Mouse (Mus musculus): ENCODE measurements around the gene Dlg1. TPM values are rescaled to one million over a fixed set of nuclear protein-coding genes. Genes with fewer than 3 reads are reported as not detected.
A peak's percentile ranks its signal among the peaks of the same experiment; 100 is the strongest.

Dlg1 gene
- total RNA-seq, 2 experiments from 2014 or later = 41.7 to 41.8 TPM

DNA sequence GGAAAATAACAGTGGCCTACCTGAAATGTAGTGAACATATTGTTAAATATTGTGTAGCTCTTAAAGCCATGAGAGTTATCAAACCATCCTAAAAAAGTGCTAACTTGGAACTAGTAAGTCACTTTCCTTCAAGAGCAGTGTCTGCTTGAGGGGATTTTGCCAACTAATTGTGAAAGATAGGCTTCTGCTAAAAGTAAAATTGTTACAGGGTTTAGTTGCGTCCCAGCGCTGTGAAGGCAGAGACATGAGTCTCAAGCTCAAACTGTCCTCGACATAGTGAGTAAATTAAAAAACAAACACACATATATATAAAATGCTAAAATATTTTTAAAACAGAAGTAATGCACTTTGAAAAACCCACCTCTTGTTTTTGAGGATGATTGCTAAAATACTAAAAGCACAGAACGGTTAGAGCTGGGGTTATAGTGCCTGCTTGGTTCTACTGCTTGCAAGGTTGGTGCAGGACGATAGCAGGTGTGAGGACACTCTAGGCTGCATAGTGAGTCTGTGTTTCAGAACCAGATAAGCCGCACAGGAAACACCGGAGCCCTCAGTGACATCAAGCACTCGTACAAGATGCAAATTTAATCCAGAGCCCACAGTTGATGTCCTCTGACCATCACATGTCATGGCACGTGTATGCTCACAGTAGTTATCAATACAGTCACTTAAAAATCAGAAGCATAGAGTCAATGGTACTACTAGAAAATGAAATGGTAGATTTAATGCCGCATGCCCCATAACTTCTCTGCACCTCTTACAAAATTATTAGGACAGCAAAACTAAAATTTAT, 169.6 kb downstream of the Dlg1 start:
- intact Hi-C loops (cut with DNase I) = no loop called here
- no peak for DNase-seq (ENCODE audit: low spot score)

DNA sequence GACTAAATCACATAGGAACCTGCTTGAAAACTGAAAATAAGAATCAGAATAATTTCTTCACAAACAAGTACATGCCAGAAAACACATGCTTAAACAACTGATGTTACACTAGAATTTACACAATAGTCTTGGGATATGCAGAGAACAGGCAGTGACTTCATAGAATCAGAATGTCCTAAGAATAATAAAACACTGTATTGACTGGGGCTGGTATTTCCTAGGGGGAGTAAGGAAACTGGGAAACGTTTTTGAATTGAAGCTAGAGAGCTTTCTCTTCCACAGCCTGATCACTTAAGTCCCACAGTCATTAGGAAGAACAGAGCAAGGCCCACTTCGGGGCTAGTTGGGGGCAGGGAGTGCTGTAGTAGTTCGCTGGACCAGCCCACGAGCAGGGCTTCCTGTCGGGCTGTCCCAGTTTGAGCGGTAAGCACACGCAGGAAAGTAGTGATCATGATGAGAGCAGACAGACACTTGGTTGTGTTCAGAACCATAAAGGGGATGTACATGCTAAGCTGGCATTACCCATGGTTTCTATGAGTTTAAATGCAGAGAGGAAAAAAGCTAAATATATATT, 170.9 kb downstream of the Dlg1 start:
- DNase-seq (ENCODE audit: low spot score) = peak; percentile 13
- intact Hi-C loops (cut with DNase I) = no loop called here

DNA sequence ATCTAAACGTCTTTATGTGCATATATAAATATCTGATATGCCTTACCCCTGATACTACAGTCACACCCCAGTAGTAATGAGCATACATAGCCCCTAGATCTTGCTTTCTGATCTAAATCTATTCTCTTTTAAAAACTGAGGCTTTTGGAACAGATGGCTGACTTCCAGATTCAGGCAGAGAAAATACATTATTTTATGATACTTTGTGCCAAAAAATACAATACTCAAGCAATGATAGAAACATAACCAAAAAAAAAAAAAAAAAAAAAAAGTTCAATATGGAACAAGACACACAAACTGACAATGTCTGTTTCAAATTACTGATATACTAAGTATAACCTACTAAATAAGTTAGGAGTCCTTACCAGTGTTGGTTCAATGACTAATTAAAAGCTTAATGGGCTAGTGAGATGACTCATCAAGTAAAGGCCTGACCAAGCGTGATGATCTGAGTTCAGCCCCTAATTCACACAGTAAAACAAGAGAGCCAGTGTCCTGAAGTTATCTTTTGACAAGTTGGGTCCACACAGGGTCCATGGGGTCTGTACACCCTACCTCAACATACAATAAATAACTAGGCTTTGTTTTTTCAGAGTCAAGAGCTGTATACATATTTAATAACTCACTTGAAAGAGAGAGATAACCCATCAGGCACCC, 171.5 kb downstream of the Dlg1 start:
- intact Hi-C loops (cut with DNase I) = no loop called here
- no peak for DNase-seq (ENCODE audit: low spot score)

DNA sequence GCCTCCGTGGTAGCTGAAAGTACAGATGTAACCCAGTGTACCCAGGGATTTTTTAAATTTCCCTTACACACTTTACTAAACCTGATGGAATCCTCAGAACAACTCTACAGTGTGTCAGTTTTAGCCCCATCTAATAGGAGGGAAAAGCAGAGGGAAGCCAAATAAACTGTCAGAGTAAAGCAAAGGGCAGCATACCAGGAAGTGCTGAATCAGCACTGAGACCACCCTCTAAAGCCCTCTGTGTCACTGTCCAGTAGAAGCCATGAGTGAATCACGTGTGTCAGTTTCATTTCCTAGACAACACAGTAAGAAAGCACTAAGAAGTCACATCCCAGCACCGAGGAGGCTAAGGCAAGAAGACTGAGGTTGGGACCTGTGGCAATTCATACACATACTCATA, 174.1 kb downstream of the Dlg1 start:
- intact Hi-C loops (cut with DNase I) = no loop called here
- DNase-seq (ENCODE audit: low spot score) = no peak

DNA sequence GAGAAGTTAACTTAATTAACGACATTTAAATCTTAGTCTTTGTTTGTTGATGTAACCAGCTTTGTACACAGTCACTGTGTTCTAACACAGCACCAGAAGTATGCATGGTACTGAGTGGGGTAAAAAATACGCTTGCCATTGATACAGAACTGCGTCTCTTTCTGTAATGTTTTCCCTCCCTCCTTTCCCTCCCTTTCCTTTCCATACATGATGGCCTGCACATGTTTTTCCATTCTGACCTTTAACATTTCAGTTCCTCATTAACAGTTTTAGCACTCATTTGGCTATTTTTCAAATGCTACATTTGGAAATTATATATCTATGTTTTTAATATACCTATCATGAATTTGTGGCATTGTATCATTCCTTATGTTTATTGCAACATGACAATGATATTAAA, 181.0 kb downstream of the Dlg1 start:
- no peak for DNase-seq (ENCODE audit: low spot score)
- intact Hi-C loops (cut with DNase I) = no loop called here

DNA sequence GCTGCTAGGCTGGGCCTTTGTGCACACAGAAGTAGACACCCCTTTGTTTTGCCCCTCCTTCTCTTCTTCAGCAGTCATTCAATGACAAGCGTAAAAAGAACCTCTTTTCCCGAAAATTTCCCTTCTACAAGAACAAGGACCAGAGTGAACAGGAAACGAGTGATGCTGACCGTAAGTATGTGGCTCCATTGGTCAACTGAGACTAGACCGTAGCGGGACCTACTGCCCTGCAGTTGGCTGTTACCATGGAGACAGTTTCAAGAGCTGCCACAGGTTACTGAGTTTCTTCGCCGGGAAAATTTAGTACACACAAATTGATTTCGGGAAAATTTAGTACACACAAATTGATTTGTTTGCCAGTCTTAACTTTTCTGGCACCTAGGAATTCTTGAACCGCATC, 183.5 kb downstream of the Dlg1 start:
- no peak for DNase-seq (ENCODE audit: low spot score)
- intact Hi-C loops (cut with DNase I) = loop anchor here (5.0 kb wide), 1 partner anchor 54 kb away; no protein-coding TSS in a partner anchor

DNA sequence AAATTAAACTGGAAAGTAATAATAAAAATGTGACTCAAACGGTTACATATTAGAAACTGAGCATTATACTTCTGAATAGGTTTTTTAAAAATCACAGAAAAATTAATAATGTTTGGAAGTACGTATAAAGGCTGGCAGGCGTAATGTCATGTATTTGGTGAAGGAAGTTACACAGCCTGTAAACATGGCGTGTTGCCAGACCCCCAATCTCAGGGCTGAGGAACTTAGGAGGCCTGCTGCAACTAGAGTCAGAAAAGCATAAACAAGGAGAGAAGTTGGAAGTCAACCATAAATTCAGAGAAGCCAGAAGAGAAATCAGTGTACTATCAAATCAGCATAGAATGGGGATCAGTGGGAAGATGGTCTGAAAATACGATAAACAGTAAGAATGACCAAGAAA, 200.7 kb downstream of the Dlg1 start:
- intact Hi-C loops (cut with DNase I) = no loop called here
- DNase-seq (ENCODE audit: low spot score) = no peak

DNA sequence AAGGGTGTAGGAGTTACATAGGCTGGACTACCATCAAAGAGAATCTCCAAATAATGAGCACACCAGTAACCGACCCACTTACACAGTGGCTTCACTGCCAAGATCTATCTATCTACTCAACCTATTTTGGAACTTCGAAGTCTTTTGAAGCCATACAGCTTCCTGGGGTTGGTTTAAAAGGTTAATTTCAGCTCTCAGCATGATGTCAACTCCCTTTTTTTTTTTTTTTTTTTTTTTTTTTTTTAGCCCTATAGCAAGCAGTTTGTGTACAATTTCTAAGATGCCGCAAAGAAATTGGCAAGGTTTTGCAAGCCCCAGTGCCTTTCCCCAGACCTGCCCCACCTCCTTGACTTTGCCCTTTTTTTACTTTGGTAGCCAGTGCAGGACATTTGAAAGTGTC, 202.0 kb downstream of the Dlg1 start:
- intact Hi-C loops (cut with DNase I) = no loop called here
- DNase-seq (ENCODE audit: low spot score) = no peak

DNA sequence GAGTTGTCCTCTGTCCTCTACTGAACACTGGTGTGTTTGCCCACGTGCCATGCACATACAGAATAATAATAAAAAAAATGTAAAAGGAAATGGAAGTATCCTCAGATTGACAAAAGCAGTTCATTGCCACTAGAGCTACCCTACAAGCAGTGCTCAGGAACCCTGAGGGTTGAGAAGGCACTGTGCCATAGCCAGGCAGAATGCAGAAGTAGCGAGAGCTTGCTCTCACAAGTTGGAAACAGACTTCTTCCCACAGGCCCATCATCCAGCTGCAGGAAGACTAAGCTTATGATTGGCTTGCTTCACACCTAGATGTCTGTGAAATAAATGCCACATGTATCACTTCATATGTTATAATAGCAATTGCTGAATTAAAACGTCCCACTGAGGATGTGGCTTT, 203.7 kb downstream of the Dlg1 start:
- intact Hi-C loops (cut with DNase I) = no loop called here
- no peak for DNase-seq (ENCODE audit: low spot score)

DNA sequence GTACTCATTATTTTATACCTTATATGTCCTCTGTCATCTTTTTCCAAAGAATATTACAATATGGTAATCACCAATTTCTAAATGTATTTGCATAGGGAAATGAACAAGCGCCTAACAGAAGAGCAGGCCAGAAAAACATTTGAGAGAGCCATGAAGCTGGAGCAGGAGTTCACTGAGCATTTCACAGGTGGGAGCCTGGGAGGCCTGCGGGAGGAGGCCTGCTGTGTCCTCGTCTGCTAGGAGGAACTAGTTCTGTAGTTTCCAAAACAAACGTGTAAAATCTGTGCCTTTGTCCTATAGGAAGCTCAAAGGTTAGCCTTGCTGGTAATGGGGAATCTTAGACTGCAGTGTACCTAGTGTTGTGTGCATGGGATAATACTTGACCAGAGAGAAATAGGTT, 204.5 kb downstream of the Dlg1 start:
- DNase-seq (ENCODE audit: low spot score) = no peak
- intact Hi-C loops (cut with DNase I) = no loop called here

DNA sequence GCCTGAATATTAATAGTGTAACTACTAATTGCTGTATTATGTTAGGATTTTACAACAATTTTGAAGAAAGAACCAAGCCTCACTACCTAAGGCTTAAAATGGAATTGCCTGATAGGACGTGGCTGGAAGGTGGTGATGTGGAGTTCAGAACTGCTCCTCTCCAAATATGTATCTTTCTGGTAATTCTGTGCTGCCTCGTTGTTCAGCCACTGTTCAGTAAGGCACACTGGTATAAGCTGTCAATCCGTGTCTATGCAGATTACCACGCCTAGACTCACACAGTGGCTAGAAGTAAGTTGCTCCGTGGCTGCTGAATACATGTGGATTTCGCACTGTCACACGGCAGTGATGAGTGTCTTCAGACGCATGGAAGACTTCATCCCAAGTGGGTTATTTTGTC, 210.5 kb downstream of the Dlg1 start:
- no peak for DNase-seq (ENCODE audit: low spot score)
- intact Hi-C loops (cut with DNase I) = no loop called here

DNA sequence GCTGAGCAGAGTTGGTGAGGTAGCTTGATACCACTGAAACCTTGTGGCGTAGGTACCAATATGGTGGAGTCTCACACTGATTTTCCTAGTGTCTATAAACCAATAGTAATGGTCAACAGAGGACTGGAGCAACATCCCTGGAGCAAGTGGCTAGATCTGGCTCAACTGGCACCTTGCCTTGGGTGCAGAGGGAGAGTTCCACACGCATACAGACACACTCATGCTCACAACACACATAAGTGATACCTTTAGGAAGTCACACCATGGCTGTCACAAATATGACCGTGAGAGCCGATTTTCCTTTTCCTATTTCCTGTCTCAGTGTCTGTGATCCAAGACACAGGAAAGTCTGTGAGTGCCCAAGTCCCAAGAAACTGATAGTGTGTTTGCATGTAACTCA, 212.1 kb downstream of the Dlg1 start:
- DNase-seq (ENCODE audit: low spot score) = no peak
- intact Hi-C loops (cut with DNase I) = no loop called here

DNA sequence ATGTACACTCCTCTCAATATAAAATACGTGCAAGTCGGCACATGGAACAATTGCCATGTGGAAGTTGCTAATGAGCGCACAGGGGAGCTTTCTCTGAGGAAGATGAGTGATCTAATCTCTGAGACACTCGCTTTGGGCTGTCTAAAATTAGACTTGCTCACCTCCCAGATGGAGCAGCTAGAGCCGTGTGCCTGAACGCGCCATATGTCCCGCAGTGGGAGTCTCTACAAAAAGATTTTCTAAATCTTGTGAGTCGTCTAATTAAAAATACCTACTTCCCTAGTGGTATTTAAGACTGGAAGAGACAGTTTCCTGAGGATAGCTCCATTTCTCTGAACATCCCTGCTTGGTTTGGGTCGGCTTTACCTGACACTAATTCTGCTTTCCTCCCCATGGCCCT, 213.1 kb downstream of the Dlg1 start:
- intact Hi-C loops (cut with DNase I) = no loop called here
- DNase-seq (ENCODE audit: low spot score) = no peak

DNA sequence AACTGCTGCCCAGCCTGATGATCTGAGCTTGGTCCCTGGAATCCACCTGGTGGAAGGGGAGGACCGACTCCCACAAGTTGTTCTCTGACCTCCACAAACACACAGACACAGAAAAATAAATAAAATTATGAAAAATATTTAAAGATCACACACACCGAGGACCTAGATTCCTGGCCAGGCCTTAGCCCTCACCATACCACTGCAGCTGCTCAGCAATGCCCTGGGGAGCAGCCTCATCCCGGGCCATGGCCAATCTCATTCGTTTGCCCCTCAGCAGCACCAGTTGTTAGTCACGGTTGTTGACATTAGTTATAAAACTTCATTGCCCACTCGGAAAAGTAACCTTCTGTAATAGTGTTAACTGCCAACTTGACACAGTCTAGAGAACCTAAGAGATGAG, 214.8 kb downstream of the Dlg1 start:
- DNase-seq (ENCODE audit: low spot score) = no peak
- intact Hi-C loops (cut with DNase I) = loop anchor here (1.0 kb wide), 1 partner anchor 40 kb away; no protein-coding TSS in a partner anchor

DNA sequence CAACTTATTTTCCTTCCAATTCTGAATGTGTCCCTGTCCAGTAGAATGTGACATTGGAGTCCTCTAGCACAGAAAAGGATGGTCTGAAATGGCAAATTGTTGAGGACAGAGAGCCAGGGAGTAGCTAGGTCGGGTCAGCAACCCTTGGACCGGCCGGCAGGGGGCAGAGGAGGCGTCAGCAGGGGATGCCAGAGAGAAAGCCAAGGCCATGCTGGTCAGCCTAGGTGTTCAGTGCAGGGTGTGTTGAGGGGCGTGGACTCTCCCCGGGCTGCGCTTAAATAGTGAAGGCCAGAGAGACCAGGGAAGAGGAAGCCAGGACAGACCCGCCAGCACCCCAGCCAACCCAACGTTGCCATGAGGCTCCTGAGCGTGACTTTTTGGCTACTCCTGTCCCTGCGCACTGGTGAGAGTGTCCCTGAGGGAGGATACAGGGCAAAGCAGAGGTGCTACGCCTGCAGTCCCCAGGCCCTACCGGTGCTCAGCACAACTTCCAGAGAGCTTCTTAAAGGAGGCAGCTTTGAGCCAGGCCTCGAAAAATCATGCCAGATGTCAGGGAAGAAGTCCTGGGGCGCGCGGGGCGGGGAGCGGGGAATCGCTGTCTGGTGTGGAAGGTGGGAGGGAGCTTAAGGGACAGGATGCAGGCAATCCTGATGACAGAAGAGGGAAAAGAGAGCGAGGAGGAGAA, 215.5 kb downstream of the Dlg1 start, which contains the start of gene Meltf:
Meltf (plus strand) TSS at position 238 of the 685 bp plus-strand sequence.
- no peak for DNase-seq (ENCODE audit: low spot score)
- intact Hi-C loops (cut with DNase I) = loop anchor here (1.0 kb wide), 1 partner anchor 40 kb away; no protein-coding TSS in a partner anchor

DNA sequence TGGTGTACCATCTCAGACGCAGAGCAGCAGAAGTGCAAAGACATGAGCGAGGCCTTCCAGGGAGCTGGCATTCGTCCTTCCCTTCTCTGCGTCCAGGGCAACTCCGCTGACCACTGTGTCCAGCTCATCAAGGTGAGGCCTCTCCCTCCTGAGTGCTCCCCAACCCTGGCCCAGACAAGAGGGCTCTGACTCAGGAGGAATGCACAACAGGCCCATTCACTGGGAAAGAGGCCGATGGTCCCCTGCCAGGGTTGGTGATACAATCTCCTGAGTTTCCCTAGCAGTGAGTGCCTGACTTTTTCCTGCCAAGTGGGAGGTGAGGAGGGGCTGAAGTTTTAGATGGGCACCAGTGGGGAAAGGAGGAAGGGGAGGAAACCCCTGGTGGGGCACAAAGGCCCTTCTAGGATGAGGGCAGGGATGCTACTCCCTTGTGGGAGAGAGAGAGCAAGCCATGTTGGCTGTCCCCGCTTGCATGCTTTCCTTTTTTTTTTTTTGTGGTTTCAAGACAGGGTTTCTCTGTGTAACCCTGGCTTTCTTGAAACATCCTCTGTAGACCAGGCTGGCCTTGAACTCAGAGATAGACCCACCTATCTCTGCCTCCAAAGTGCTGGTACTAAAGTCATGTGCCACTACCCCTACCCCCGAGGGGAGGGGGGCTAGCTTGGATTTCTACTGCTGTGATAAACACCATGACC, 217.1 kb downstream of the Dlg1 start:
- intact Hi-C loops (cut with DNase I) = no loop called here
- no peak for DNase-seq (ENCODE audit: low spot score)

DNA sequence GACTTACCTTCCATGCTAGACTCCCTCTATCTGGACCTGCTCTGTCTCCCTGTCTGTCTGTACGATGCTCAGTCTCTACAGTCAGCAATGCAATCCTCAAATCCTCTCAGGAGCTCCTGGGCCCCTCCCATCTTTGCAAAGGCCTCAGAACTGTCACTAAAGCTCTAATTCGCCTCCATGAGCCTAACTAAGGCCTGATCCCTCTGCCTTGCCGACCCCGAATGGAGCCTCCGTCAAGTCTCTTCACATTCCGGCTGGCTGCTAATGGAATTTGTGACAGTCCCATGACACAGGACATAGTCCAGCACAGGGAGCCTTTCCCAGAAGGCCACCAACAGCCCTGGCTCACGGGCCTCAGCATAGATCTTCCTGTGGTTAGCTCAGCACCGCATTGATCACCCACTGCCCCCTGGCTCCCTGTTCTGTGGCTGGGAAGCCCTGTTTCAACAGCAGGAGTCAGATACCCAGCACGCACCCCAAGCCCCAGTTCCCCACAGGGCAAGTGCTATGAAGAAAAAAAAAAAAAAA, 219.2 kb downstream of the Dlg1 start:
- intact Hi-C loops (cut with DNase I) = no loop called here
- DNase-seq (ENCODE audit: low spot score) = no peak

DNA sequence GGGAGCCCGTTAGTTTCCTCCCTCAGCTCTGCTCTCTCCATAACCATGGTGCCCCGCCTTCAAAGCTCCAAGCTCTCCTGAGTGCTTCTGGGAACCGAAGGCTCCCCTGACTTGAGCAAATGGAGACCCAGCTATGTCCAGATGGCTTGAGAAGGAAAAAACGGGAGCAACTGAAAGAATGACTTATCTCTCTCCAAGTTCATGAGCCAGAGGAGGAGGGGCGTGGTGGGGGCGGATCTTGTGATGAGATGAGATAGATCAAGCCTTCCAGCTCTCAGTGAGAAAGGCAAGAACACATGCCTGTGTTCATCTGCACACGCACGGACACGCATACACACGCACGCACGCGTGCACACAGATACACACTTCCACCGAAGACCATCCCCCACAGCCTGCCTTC, 220.1 kb downstream of the Dlg1 start:
- no peak for DNase-seq (ENCODE audit: low spot score)
- intact Hi-C loops (cut with DNase I) = no loop called here

DNA sequence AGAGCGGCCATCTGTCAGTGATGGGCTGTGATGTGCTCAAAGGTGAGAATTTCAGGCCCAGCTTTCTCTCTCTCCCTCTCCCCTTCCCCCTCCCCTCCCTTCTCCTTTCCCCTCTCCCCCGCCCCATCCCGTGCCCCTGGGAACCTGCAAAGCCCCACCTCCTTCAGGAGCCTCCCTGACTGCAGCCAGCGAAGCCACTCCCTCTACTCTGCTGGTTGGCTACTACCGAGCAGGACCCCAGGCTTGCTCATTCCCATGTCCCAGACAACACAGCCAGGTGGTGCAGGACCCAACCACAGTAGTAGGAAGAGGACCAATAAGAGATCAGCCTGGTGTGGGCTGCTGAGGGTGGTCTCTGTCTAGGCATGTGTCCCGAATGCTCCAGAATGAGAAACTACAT, 220.7 kb downstream of the Dlg1 start:
- intact Hi-C loops (cut with DNase I) = no loop called here
- no peak for DNase-seq (ENCODE audit: low spot score)

DNA sequence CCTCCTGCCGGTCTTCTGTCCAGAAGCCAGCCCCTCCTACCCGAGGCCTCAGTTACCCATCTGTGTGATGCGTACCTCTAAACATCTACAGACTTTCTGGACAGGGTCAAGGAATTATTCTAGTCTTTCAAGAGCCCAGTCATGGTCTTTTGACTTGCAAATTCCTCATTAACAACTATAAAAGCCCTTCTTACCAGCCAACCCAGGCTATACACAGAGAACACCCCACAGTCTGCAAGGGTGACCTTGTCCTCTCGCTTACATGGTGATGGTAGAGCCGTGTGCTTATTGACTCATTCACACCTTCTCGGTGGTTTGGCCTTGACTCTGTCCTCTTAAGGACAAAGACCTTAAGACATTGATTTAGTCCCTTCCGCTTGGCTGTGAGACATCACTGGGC, 227.7 kb downstream of the Dlg1 start:
- DNase-seq (ENCODE audit: low spot score) = no peak
- intact Hi-C loops (cut with DNase I) = no loop called here

Data from heart, postnatal 25 days (tissue).